Mouse (Mus musculus) hindbrain, embryonic 11.5 days (tissue): Measurements from ENCODE around the gene Cmtr1. TPM values are rescaled to one million over a fixed set of nuclear protein-coding genes. Genes with fewer than 3 reads are reported as not detected.

Experiments used
- ATAC-seq: fragments of 200-750 bp; cut with Nextera tagmentation; 2 replicates; pipeline ENCODE4 v1.8.0; 2017; ENCODE audit warnings: mild to moderate bottlenecking, moderate TSS enrichment, moderate library complexity; ENCODE audit not compliant: low FRiP score
- DNase-seq: peaks from one replicate; pipeline ENCODE4 v3.0.0-alpha.2; 2015; ENCODE audit warnings: low spot score
- H3K27ac ChIP-seq: fragments of 300-500 bp; sonication (generic); 2 replicates; pipeline ENCODE4 v1.5.1; 2014; ENCODE audit warnings: mild to moderate bottlenecking, low read depth, low read length
- H3K27me3 ChIP-seq: fragments of 300-500 bp; sonication (generic); 2 replicates; pipeline ENCODE4 v1.6.1; 2014; ENCODE audit warnings: mild to moderate bottlenecking, low read length, moderate library complexity, mixed read lengths; ENCODE audit not compliant: control insufficient read depth, insufficient read depth
- H3K36me3 ChIP-seq: fragments of 300-500 bp; sonication (generic); 2 replicates; pipeline ENCODE4 v1.6.1; 2014; ENCODE audit warnings: mild to moderate bottlenecking, low read length, moderate library complexity, mixed read lengths; ENCODE audit not compliant: control insufficient read depth, insufficient read depth
- H3K4me1 ChIP-seq: fragments of 300-500 bp; sonication (generic); replicated peaks from 2 replicates; pipeline ENCODE4 v1.6.1; 2014; ENCODE audit warnings: low read length, mixed read lengths; ENCODE audit not compliant: control insufficient read depth, insufficient read depth
- H3K4me2 ChIP-seq: fragments of 300-500 bp; sonication (generic); replicated peaks from 2 replicates; pipeline ENCODE4 v1.6.1; 2014; ENCODE audit warnings: mild to moderate bottlenecking, low read depth, low read length
- H3K4me3 ChIP-seq: fragments of 300-500 bp; sonication (generic); 2 replicates; pipeline ENCODE4 v1.5.1; 2014; ENCODE audit warnings: low read depth, low read length
- H3K9ac ChIP-seq: fragments of 300-500 bp; sonication (generic); 2 replicates; pipeline ENCODE4 v1.6.1; 2014; ENCODE audit warnings: low read depth, low read length
- H3K9me3 ChIP-seq: fragments of 300-500 bp; sonication (generic); 2 replicates; pipeline ENCODE4 v1.6.1; 2016; ENCODE audit warnings: low read length; ENCODE audit not compliant: control insufficient read depth
- WGBS: fragments of 180-500 bp; shearing (Covaris S2); extraction: QIAGEN DNeasy Blood & Tissue Kit; methylation state at CpG from one replicate; pipeline ENCODE4 v1.1.7; 2014; 5-methylcytosine and 5-hydroxymethylcytosine counted together
- polyA plus RNA-seq: library from polyadenylated mRNA; unstranded; fragments of >200 nt; fragmentation: Nextera tagmentation; extraction: Ambion mirVana; gene quantifications from 2 replicates; pipeline ENCODE4 v1.2.1, GENCODE M21; 2014

The Cmtr1 gene
- polyA plus RNA-seq, 1 experiment from 2014 or later = 107 TPM

GRCm38 (mm10) chr17:29702938-29703710, 42.7 kb downstream of the Cmtr1 start:
- H3K36me3 ChIP-seq = peaks cover 5% of the 10 kb centered on the region; the same call in 1 of the 2 replicates
- no peak overlapping the region for H3K27ac ChIP-seq
- no peak overlapping the region for H3K4me2 ChIP-seq
- 89% methylated on average over 4 of the region's 4 CpGs for WGBS
- no peaks in the 10 kb centered on the region for H3K9me3 ChIP-seq
- DNase-seq (no peak), ATAC-seq (no peak)
- H3K4me1 ChIP-seq = no peaks in the 10 kb centered on the region
- H3K9ac ChIP-seq = no peak overlapping the region
- no peaks in the 10 kb centered on the region for H3K27me3 ChIP-seq
- H3K4me3 ChIP-seq = no peak overlapping the region

GRCm38 (mm10) chr17:29704781-29705180, 44.4 kb downstream of the Cmtr1 start:
- Histone ChIP-seq H3K9ac (no peak overlapping the region), H3K9me3 (no peaks in the 10 kb centered on the region), H3K36me3 (peaks cover 3% of the 10 kb centered on the region; the same call in 1 of the 2 replicates), H3K27me3 (no peaks in the 10 kb centered on the region), H3K4me3 (no peak overlapping the region), H3K4me1 (peaks cover 9% of the 10 kb centered on the region), H3K4me2 (no peak overlapping the region), H3K27ac (no peak overlapping the region)
- ATAC-seq (peak; percentile 69; the same call in 1 of the 2 replicates), DNase-seq (peak; percentile 75)
- WGBS = 24% methylated on average over 3 of the region's 3 CpGs

GRCm38 (mm10) chr17:29705881-29706280, 45.5 kb downstream of the Cmtr1 start:
- H3K4me2 ChIP-seq = no peak overlapping the region
- no peaks in the 10 kb centered on the region for H3K27me3 ChIP-seq
- H3K9me3 ChIP-seq = no peaks in the 10 kb centered on the region
- peaks cover 9% of the 10 kb centered on the region for H3K4me1 ChIP-seq
- 87% methylated on average over 5 of the region's 5 CpGs for WGBS
- DNase-seq = no peak
- no peaks in the 10 kb centered on the region; the same call in 1 of the 2 replicates for H3K36me3 ChIP-seq
- ATAC-seq = no peak
- no peak overlapping the region for H3K27ac ChIP-seq
- H3K4me3 ChIP-seq = no peak overlapping the region
- no peak overlapping the region for H3K9ac ChIP-seq

- H3K36me3 ChIP-seq = no peaks in the 10 kb centered on the region
- DNase-seq = no peak
- peaks cover 9% of the 10 kb centered on the region for H3K4me1 ChIP-seq
- H3K27ac ChIP-seq = 0 out of 2 replicates have a peak overlapping the region, but pooled peaks have one; percentile 27
- WGBS = 61% methylated on average over 5 of the region's 5 CpGs
- H3K4me3 ChIP-seq = no peak overlapping the region
- no peak for ATAC-seq
- H3K4me2 ChIP-seq = no peak overlapping the region
- no peaks in the 10 kb centered on the region for H3K9me3 ChIP-seq
- no peaks in the 10 kb centered on the region for H3K27me3 ChIP-seq
- no peak overlapping the region for H3K9ac ChIP-seq
Measured at GRCm38 (mm10) chr17:29706981-29707545, 46.7 kb downstream of the Cmtr1 start.

- H3K36me3 ChIP-seq = no peaks in the 10 kb centered on the region
- no peak overlapping the region for H3K4me2 ChIP-seq
- no peak overlapping the region for H3K4me3 ChIP-seq
- H3K27ac ChIP-seq = no peak overlapping the region
- DNase-seq = no peak
- no peak overlapping the region for H3K9ac ChIP-seq
- 81% methylated on average over 5 of the region's 5 CpGs for WGBS
- no peaks in the 10 kb centered on the region for H3K9me3 ChIP-seq
- no peak for ATAC-seq
- H3K4me1 ChIP-seq = peaks cover 9% of the 10 kb centered on the region
- no peaks in the 10 kb centered on the region for H3K27me3 ChIP-seq
Measured at GRCm38 (mm10) chr17:29708783-29709182, 48.4 kb downstream of the Cmtr1 start.

GRCm38 (mm10) chr17:29710562-29711044, 50.2 kb downstream of the Cmtr1 start:
- H3K4me2 ChIP-seq = no peak overlapping the region
- DNase-seq (no peak), ATAC-seq (no peak)
- no peaks in the 10 kb centered on the region for H3K27me3 ChIP-seq
- H3K9ac ChIP-seq = no peak overlapping the region
- H3K4me1 ChIP-seq = peaks cover 9% of the 10 kb centered on the region
- H3K9me3 ChIP-seq = no peaks in the 10 kb centered on the region
- no peak overlapping the region for H3K27ac ChIP-seq
- no peak overlapping the region for H3K4me3 ChIP-seq
- no peaks in the 10 kb centered on the region for H3K36me3 ChIP-seq
- WGBS = 74% methylated on average over 11 of the region's 11 CpGs

- WGBS = 83% methylated on average over 19 of the region's 19 CpGs
- H3K9ac ChIP-seq = no peak overlapping the region
- no peaks in the 10 kb centered on the region for H3K27me3 ChIP-seq
- H3K4me3 ChIP-seq = no peak overlapping the region
- H3K4me2 ChIP-seq = no peak overlapping the region
- H3K9me3 ChIP-seq = no peaks in the 10 kb centered on the region
- no peaks in the 10 kb centered on the region for H3K36me3 ChIP-seq
- no peak overlapping the region for H3K27ac ChIP-seq
- H3K4me1 ChIP-seq = peaks cover 13% of the 10 kb centered on the region
- ATAC-seq (no peak), DNase-seq (no peak)
Measured at GRCm38 (mm10) chr17:29711076-29711744, 50.8 kb downstream of the Cmtr1 start.

- WGBS = 78% methylated on average over 8 of the region's 8 CpGs
- Histone ChIP-seq H3K27me3 (no peaks in the 10 kb centered on the region), H3K9ac (no peak overlapping the region), H3K4me1 (peaks cover 14% of the 10 kb centered on the region), H3K4me3 (no peak overlapping the region), H3K27ac (no peak overlapping the region), H3K36me3 (no peaks in the 10 kb centered on the region), H3K9me3 (no peaks in the 10 kb centered on the region), H3K4me2 (no peak overlapping the region)
- DNase-seq (no peak), ATAC-seq (no peak)
Measured at GRCm38 (mm10) chr17:29711745-29712431, 51.5 kb downstream of the Cmtr1 start.
